Mouse (Mus musculus) bone marrow, adult 2 months (tissue): ENCODE measurements at regions not wholly inside any gene's neighbourhood (a gene's known extent, or its start where the extent isn't known, plus 50 kb on each side); places are given as distances from the start of the nearest gene placed in this dataset.

ENCODE experiments used
- CTCF ChIP-seq: fragments of 200-500 bp; IDR thresholded peaks from 2 replicates; pipeline ENCODE4 v1.5.1; 2011; ENCODE audit warnings: low read length, control low read depth; ENCODE audit not compliant: control insufficient read depth, insufficient read depth
- POLR2A ChIP-seq: fragments of 200-500 bp; IDR thresholded peaks from 2 replicates; pipeline ENCODE4 v1.6.1; 2011; ENCODE audit warnings: low read depth, mild to moderate bottlenecking, control low read depth, low read length, borderline replicate concordance; ENCODE audit not compliant: control insufficient read depth

GRCm38 (mm10) chr2:128537425-128537824 lies 53.6 kb upstream of the Spdye4c start:
- TF ChIP-seq CTCF (no peak), POLR2A (no peak)
